ENCODE assay signal across 10 mouse cellular contexts in the genomic region with DNA sequence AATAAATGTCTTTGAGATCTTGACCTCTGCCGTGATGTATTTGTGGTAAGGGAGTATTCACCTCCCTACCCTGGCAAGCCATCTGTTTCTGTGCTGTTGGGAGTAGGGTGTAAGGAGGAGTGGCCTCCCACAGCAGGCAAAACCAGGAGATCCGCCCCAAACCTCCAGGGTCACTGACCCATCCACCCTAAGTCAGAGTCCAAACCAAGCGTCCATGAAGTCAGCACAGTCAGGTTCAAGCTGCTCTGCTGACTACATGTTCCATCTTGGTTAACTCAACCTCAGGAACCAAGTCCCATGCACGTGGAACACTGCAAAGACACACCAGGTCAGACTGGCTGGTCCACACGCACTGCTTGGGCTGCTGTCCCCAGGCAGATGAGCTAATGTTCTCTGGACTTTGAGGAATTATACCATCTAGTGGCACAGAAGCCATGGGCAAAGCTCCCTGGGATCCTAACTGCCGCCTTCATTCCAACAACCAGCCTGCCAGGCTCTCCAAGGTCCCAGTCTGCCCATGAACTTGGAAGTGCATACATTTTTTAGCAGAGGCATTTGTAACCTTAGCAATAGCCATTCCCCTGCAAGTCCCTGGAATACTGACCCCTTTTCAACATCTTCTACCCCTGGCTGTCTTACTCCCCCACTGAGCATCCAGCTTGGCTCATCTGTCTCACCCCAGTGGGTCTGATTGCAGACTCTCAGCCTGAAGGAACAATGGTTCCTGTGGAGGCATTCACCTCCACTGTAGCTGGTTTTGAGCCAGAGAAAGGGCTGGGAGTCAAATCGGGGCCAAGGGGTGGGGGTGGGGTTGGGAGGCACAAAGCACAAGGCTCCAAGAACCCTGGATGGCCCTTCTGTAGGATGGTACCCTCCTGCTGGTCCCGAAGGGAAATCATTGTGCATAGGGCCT.
DNase-seq lines count a peak whose midpoint lies in the region; ATAC-seq lines count a peak whose summit lies in the region.
"Had no signal": no experiment of that assay in that cellular context is flagged by ENCODE, and none has a peak within 500 bp of the region (broad histone marks: within the 10 kb centered on the region; RNA-seq: fewer than 3 reads in every experiment).

No protein-coding gene starts in this region.

- H3K9ac ChIP-seq in midbrain, embryonic 11.5 days (ENCODE audit: low read length): no peak overlapping the region
- H3K9ac ChIP-seq: lung, embryonic 15.5 days had no signal

- peaks cover 39% of the 10 kb centered on the region for H3K36me3 ChIP-seq in hindbrain, embryonic 10.5 days
- peaks cover 2% of the 10 kb centered on the region for H3K36me3 ChIP-seq in midbrain, embryonic 11.5 days (ENCODE audit: control insufficient read depth, insufficient read depth, low read length)

- H3K4me3 ChIP-seq in hindbrain, embryonic 10.5 days: no peak overlapping the region
- no peak overlapping the region for H3K4me3 ChIP-seq in midbrain, embryonic 11.5 days (ENCODE audit: low read depth, low read length)
- H3K4me3 ChIP-seq: lung, embryonic 15.5 days had no signal

- peaks cover 37% of the 10 kb centered on the region for H3K4me1 ChIP-seq in hindbrain, embryonic 10.5 days (replicated peaks)
- H3K4me1 ChIP-seq in midbrain, embryonic 11.5 days (ENCODE audit: control insufficient read depth, insufficient read depth, low read length): peaks cover 15% of the 10 kb centered on the region
- H3K4me1 ChIP-seq: lung, embryonic 15.5 days had no signal

- no peaks in the 10 kb centered on the region for H3K9me3 ChIP-seq in hindbrain, embryonic 10.5 days
- no peaks in the 10 kb centered on the region for H3K9me3 ChIP-seq in midbrain, embryonic 11.5 days (ENCODE audit: control insufficient read depth, low read length)
- H3K9me3 ChIP-seq: lung, embryonic 15.5 days had no signal

- 27% methylated on average over 8 of the region's 8 CpGs for WGBS in hindbrain, embryonic 10.5 days
- 26% methylated on average over 8 of the region's 8 CpGs for WGBS in midbrain, embryonic 11.5 days

- no peaks in the 10 kb centered on the region for H3K27me3 ChIP-seq in hindbrain, embryonic 10.5 days (ENCODE audit: insufficient read depth, poor library complexity, severe bottlenecking)
- H3K27me3 ChIP-seq in midbrain, embryonic 11.5 days (ENCODE audit: control insufficient read depth, insufficient read depth, low read length): no peaks in the 10 kb centered on the region
- H3K27me3 ChIP-seq: lung, embryonic 15.5 days had no signal

- DNase-seq in right cerebral cortex, postnatal 10 days (ENCODE audit: low spot score in 2 of 2): peak; percentile 31 to 41
- no peak for DNase-seq in right cerebral cortex, postnatal 4 days
- DNase-seq in hindbrain, embryonic 10.5 days (ENCODE audit: low spot score): no peak
- peak; percentile 82 for DNase-seq in midbrain, embryonic 11.5 days (ENCODE audit: low spot score, missing footprints)
- peak; percentile 35 for DNase-seq in yolk sac, embryonic 10.5 days (ENCODE audit: low spot score)
- DNase-seq in thymus, postnatal 25 days: no peak
- DNase-seq in ovary, postnatal 36 days (ENCODE audit: low spot score): no peak
- DNase-seq in thymus, postnatal 36 days: no peak
- DNase-seq: gastrocnemius, postnatal 10 days had no signal

- peak overlapping the region; percentile 60 for H3K27ac ChIP-seq in hindbrain, embryonic 10.5 days
- H3K27ac ChIP-seq in midbrain, embryonic 11.5 days (ENCODE audit: low read depth, low read length): 0 out of 2 replicates have a peak overlapping the region, but pooled peaks have one; percentile 2
- H3K27ac ChIP-seq: lung, embryonic 15.5 days had no signal

- ATAC-seq in midbrain, embryonic 11.5 days (ENCODE audit: low FRiP score): peak; percentile 38; the same call in 1 of the 2 replicates

- no peak overlapping the region for H3K4me2 ChIP-seq in midbrain, embryonic 11.5 days
- H3K4me2 ChIP-seq: lung, embryonic 15.5 days had no signal

Comparison
In these comparisons a context has a peak if more than half of its experiments do, and no peak if none do; other contexts are left out.
1. DNase-seq: peak in right cerebral cortex, postnatal 10 days (2 of 2), midbrain, embryonic 11.5 days (single experiment) and yolk sac, embryonic 10.5 days (single experiment); none in right cerebral cortex, postnatal 4 days (single experiment), hindbrain, embryonic 10.5 days (single experiment), thymus, postnatal 25 days (single experiment), ovary, postnatal 36 days (single experiment) and thymus, postnatal 36 days (0 of 2).